Mouse (Mus musculus) neutrophil, adult 5-6 weeks (primary cell): ENCODE measurements around the gene Qdpr. TPM values are rescaled to one million over a fixed set of nuclear protein-coding genes. Genes with fewer than 3 reads are reported as not detected.
"Not testable (repeated sequence)": the region's sequence is repeated elsewhere in the genome, so short reads cannot be mapped to it uniquely, and the experiment has no call there.

Experiments used
- ATAC-seq: fragments of 151-379, 151-347 bp; 2 replicates; pipeline ENCODE4 v1.8.0; 2017; ENCODE audit warnings: mild to moderate bottlenecking, moderate TSS enrichment; ENCODE audit not compliant: insufficient number of reproducible peaks, poor library complexity, low FRiP score, severe bottlenecking; ENCODE audit errors: extremely low read depth
- total RNA-seq: library from RNA; stranded (forward); fragments of 200-1000 nt; gene quantifications from 2 replicates; pipeline ENCODE4 v1.2.3, GENCODE M21; 2017

Qdpr gene
- total RNA-seq, 1 experiment from 2014 or later: 6.2 TPM

DNA sequence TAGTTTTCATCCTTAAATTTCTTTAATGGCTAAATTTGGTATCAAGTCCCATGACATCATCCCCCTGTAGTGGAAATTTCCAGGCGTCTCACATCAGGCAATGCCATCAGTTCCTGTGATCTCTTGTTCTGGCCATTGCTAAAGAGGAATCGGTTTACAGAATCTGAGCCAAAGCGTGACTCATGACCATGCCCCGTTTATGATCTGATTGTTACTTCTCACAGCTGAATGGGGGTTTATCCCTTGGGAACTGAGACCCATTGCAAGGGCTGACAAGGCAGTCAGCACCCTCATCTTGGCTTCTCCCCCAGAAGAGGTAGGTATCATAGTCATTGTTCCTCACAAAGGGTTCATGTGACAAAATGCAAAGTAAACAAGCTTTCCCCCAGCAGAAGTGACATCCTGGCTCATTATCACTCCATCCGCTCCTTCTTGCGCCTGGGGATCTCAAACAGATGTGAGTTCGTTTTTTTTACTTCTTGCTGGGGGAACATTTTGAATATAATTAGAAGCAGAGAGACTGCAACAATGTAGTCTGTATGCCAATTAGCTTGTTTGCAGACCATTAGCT, 22.9 kb upstream of the Qdpr start:
- ATAC-seq: no peak

GRCm38 (mm10) chr5:45454456-45454855, 4.4 kb upstream of the Qdpr start:
- no peak for ATAC-seq

DNA sequence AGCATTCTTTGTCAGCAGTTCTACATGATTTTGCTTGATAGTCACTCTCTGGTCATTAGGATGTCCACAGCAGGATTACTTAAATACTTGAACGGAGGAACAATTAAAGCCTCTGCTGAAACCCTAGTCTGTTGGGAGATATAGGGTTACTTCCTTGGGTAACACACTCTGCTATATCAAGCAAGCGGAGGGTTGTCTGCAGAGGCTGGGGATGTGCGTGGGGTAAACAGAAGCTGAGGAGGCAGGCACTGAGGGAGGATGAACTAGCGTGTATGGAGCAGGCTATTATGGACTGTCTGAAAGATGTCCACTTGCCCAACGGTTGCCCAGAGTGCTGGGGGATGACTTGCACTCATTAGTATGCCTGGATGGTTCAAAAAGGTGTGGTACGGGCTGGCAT, 3.4 kb upstream of the Qdpr start, which contains the start of gene Clrn2:
Gene Clrn2 (plus strand): TSS at position 301 of the 400 bp plus-strand sequence.
- ATAC-seq: no peak

- no peak for ATAC-seq
Measured at GRCm38 (mm10) chr5:45449206-45449605, 830 bp downstream of the Qdpr start.

DNA sequence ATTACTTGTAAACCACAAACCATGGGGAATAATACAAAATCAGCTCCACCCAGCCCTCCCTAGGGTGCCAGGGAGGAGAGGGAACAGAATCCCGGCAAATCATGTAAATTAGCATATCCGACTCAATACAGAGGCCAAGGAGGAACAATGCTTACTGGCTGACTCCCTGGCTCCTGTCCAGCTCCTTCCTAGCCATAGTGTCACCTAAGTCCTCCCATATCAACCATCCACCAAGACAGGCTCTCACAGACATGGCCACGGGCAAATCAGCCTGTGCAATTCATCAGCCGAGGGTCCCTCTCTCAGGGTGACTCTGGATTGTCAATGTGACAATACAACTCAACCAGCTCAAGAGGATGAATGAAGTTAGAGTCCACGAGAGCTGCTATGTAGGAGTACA, 1.4 kb downstream of the Qdpr start:
- no peak for ATAC-seq

DNA sequence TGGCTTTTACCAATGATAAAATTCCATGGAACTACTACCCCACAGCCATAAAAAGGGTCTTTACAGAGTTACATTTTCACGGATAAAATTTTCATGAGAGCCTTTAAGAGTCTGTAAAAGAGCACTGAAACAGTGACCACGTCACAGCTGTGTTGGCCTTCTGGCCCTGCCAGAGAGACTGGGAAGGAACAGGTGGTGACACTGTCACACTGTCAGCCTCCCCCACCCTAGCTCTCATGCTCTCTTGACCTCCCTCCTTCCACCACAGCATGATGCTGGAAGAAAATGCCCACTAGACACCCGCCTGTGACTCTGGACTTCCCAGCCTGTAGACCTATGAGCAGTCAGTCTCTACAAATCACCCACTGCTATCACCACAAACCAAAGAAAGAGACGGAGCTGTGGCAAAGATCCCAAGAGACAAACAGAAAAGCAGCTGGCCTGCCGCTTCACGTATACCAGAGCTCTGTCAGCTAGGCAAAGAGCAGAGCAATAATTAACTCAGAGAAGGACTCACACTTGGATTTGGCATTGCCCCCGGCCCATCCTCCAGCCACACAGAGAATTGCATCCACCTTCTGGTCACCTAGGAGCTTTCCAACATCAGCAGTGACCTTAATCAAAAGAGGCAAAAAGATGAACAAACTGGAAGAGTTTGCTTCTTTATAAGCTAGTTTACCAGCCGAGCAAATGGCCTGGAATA, 5.8 kb downstream of the Qdpr start:
- no peak for ATAC-seq

DNA sequence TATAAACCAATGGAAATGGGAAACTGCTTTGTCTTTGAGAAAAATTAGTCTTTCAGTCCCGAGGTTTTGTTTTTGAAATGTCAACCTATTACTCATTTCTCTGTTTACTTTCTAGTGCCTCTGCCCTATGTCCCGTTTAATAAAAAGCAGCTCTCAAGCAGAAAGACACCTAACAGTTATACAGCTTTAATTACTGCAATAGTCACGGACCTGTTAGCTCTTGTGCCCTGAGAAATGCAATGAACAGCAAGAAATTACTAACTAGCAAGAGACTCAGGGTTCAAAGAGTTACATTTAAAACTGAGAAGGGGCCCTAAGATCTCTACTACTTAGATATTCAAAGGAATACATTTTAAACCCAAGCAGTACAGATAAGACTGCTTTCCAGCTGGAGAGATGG, 8.3 kb downstream of the Qdpr start:
- ATAC-seq: no peak

GRCm38 (mm10) chr5:45441124-45441523, 8.9 kb downstream of the Qdpr start:
- ATAC-seq: no peak

DNA sequence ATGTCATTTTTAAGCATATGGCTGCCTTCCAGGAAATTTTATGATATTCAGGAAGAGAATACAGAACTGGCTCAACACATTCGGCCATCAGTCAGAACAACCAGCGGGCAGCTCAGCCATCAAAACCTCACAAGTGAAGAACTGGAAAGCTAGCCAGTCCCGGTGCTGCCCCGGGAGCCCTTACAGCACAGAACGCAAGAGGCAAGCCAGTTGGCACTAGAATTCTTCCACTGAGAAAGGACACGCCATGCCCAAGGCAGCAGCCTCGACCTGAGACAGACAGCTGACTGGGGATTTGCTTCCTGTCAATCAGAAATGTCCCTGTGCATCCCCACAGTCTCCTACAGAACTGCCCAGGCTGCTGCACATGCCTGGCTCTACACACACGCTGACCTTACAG, 11.7 kb downstream of the Qdpr start:
- no peak for ATAC-seq

DNA sequence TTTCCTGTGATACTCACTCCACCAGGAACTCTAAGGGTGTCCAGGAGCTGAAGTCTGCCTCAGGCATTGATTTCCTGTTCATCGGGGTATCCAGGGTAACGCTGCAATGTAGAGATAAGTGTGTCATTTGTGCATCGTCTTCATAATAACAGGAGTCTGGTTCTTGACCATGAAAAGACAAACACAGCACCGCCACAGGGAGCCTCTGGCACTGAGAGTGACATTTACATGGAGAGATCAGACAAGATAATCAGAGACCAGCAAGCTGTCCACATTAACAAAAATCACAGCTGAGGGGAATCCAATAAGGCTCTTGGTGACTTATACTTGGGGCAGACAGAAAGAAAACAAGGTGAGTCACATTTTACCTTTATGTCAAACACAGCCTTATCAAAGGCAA, 12.2 kb downstream of the Qdpr start:
- no peak for ATAC-seq

GRCm38 (mm10) chr5:45435967-45436950, 13.8 kb downstream of the Qdpr start:
- ATAC-seq: no peak

DNA sequence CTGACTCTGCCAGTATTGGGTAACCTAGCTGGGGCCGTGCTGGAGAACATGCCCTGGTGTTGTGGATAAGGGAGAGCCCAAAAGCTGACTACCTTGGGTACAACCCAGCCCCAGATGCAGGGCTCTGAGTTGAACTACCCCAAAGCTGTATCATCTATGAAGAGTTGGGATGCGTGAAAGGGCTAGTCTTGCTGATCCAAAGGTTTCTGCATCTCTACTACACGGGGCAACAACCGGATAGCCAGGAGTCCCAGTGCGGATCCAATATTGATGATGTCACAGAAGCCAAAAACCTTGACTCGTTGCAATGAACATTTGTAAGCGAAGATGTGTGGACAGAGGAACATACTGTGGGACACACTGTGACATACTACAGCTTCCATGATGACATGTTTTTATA, 22.1 kb downstream of the Qdpr start:
- no peak for ATAC-seq

DNA sequence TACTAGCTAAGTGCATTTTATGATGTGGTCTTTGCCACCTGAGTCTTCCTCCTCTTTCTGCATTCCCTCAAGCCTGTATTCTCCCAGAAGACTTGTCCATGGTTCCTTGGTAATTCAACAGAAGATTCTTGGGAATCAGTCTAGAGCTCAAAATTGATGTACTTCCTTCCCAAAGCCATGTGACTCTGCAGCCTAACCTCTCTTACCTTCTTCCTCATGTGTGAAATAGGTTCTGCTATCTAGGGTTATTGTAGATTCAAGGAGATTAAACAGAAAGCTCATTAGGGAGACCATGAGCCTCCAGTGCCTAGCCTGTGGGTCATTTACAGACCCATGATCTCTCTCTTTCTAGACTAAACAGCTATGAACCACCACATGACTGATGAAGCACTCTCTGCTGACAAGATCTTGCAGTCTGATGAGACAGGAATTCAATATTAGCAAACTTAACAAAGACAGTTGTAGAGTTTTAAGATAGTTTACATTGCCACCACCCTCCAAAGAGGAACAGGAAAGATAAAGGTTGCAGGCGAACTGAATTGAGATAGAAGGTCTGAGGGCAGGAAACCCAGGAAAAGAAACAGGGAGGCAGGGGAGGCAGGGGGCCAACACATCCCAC, 23.5 kb downstream of the Qdpr start:
- ATAC-seq: no peak

DNA sequence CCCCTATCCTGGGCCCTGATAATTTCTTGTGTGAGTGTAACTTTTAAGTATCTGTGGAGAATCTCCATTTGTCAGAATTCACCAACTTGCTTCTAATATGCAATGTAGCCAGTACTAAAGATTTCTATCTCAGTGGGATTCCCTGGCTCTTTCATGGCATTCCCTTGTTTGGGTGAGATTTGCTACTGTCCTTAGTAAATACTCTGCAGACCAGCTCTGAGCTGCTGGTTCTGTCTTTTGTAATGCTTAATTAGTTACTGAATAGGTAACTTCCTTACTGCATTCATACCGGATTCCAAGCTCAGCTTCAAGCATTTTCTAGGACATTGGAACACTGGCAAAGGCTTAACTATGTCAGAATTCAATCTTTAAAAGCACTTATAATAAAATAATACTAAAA, 24.3 kb downstream of the Qdpr start:
- ATAC-seq: not testable (repeated sequence)

- ATAC-seq: peak; percentile 55; the same call in 1 of the 2 replicates
Measured at GRCm38 (mm10) chr5:45424021-45424886, 25.8 kb downstream of the Qdpr start.

DNA sequence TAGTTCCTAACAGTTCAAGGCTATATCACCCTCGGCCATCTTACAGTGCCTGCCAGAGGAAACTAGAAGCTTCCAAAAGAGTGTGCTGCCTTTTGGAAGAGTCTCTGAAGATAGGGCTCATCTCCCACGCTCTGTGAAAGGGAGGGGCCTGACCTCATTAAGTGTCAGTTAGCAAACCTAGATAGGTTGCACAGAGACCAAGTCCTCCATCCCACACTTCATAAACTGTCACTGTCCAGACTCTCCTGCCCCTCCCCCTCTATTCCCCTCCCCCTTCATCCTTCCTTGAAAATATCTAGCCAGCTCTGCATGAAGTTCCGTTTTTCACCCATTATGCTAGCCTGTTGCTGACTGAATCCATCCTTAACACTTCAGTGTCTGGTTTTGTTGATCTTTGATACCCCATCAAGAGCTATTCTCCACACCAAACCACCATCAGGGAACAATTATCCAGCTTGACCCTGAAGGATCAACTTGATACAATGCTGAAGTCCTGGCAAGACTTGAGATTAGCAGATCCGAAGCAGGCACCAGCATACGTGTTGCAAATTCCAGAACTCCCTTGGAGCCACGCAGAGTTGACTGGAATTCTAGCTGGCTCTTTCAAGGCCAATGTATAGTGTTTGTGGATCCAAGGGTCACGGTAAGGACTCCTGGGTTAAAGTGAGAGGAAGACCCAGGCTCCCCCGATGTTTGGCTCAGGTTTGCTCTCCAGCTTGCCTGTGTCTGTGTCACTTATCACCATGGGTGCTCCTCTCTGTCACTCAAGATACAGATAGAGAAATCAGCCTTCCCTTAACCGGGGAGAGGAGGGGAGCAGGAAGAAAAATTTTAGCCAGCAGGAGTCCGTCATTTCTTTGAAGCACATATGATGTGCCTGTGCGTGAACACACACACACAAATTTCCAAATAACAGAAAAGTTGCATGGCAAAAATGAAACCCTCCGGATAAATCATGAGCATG, 27.9 kb downstream of the Qdpr start:
- no peak for ATAC-seq

DNA sequence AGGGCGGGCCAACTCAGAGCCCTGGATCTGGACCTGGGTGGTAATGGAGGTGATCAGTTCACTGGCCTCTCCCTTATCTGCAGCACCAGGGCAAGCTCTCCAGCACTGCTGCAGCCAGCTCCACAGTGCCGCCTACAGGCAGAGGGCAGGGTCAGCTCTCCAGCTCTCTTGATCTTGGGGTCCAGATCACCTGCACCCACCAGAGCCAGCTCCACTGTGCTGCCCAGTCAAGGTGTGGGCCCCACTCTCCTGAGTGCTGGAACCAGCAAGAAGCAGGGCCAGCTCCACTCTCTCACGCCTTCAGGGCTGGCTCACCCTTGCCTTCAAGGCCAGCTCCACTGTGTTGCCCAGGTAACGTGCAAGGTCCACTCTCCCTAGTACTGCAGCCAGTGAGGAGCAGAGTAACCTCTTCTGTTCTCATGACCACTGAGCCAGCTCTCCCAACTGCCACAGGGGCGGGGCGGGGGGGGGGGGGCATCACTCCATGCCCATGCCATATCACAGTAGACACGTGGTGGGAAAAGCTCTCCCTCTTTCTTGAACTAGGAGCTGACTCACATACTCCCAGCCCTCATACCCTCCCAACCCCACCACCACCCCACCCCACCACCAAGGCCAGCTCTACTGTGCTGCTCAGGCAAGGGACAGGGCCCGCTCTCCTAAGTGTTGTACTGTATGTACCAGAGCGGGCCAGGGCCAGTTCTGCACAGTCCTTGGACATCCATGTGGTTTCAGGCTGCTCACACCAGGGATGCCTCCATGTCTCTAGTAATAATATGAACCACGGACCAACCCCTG, 30.0 kb downstream of the Qdpr start:
- ATAC-seq: no peak
